Mouse (Mus musculus) MEL (cell line): ENCODE data around the gene Cdkl3.

ENCODE experiments used
- EP300 ChIP-seq, 2 experiments: IDR thresholded peaks; 2 replicates each; pipeline ENCODE4 v1.6.1; 2011; ENCODE audit warnings: improper control_type of control experiment in 2 of 2, low read length in 2 of 2, low read depth in 1 of 2, mild to moderate bottlenecking in 1 of 2
- POLR2A ChIP-seq, 2 experiments: IDR thresholded peaks; 2 replicates each; pipeline ENCODE4 v1.6.1; 2011 to 2012; ENCODE audit warnings: low read length in 2 of 2, mild to moderate bottlenecking in 2 of 2, control low read depth in 1 of 2, improper control_type of control experiment in 1 of 2, low read depth in 1 of 2, moderate library complexity in 1 of 2; ENCODE audit not compliant: control insufficient read depth in 1 of 2, insufficient read depth in 1 of 2, poor library complexity in 1 of 2
- TCF12 ChIP-seq: IDR thresholded peaks from 2 replicates; pipeline ENCODE4 v1.6.1; 2014; ENCODE audit warnings: low read depth, mild to moderate bottlenecking, inconsistent platforms, low read length, improper control_type of control experiment, moderate library complexity

DNA sequence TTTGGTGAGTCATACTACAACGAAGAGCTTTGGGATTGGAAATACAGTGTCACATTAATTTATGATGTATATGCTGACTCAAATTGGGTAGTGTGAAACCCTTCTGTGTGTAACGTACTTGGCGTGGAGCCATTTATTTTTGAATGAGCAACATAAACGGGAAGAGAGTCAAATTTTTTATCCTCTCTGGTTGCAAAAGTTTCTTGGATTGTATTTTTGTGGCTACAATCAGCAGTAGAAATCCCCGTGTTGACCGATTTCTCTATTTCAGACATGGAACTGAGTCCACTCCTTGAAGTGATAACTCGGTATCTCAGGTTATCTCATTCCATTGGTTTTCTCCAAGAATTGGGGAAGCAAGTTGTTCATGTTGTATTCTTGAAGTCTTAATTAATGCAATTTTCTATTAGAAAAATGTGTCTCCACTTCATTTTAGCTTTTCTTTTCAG is 95.8 kb downstream of the Cdkl3 start:
- no peak for TF ChIP-seq TCF12
- peak; percentile 52 to 76 for TF ChIP-seq EP300 (IDR thresholded peaks at IDR 0.05; ENCODE audit: low read depth in 1 of 2, low read length in 2 of 2)
- TF ChIP-seq POLR2A (IDR thresholded peaks at IDR 0.05; ENCODE audit: control insufficient read depth in 1 of 2, insufficient read depth in 1 of 2, low read depth in 1 of 2, low read length in 2 of 2, poor library complexity in 1 of 2): no peak
